Mouse (Mus musculus) lung, postnatal 0 days (tissue): ENCODE data around the gene Cryzl2. TPM values are rescaled to one million over a fixed set of nuclear protein-coding genes. Genes with fewer than 3 reads are reported as not detected.

Source experiments
- ATAC-seq: fragments of 200-750 bp; cut with Nextera tagmentation; 2 replicates; pipeline ENCODE4 v1.8.0; 2017; ENCODE audit warnings: moderate library complexity
- DNase-seq: peaks from one replicate; pipeline ENCODE4 v3.0.0-alpha.2; 2016; ENCODE audit warnings: low spot score
- H3K27ac ChIP-seq: fragments of 300-500 bp; sonication (generic); 2 replicates; pipeline ENCODE4 v1.5.1; 2014; ENCODE audit warnings: antibody characterized with exemption, mild to moderate bottlenecking, low read length, mixed read lengths
- H3K27me3 ChIP-seq: fragments of 300-500 bp; sonication (generic); replicated peaks from 2 replicates; pipeline ENCODE4 v1.6.1; 2014; ENCODE audit warnings: low read length, mixed read lengths; ENCODE audit not compliant: insufficient read depth
- H3K36me3 ChIP-seq: fragments of 300-500 bp; sonication (generic); 2 replicates; pipeline ENCODE4 v1.6.1; 2014; ENCODE audit warnings: low read length, mixed read lengths; ENCODE audit not compliant: insufficient read depth
- H3K4me1 ChIP-seq: fragments of 300-500 bp; sonication (generic); 2 replicates; pipeline ENCODE4 v1.6.1; 2014; ENCODE audit warnings: antibody characterized with exemption, low read depth, low read length, mixed read lengths; ENCODE audit not compliant: insufficient read depth
- H3K4me2 ChIP-seq: fragments of 300-500 bp; sonication (generic); replicated peaks from 2 replicates; pipeline ENCODE4 v1.6.1; 2014; ENCODE audit warnings: low read depth, mild to moderate bottlenecking, low read length, moderate library complexity, mixed read lengths
- H3K4me3 ChIP-seq: fragments of 300-500 bp; sonication (generic); 2 replicates; pipeline ENCODE4 v1.5.1; 2014; ENCODE audit warnings: low read depth, low read length
- H3K9ac ChIP-seq: fragments of 300-500 bp; sonication (generic); replicated peaks from 2 replicates; pipeline ENCODE4 v1.6.1; 2014; ENCODE audit warnings: low read depth, mild to moderate bottlenecking
- H3K9me3 ChIP-seq: fragments of 300-500 bp; sonication (generic); 2 replicates; pipeline ENCODE4 v1.6.1; 2016; ENCODE audit warnings: low read length, mixed read lengths
- CTCF ChIP-seq: IDR thresholded peaks from 2 replicates; pipeline ENCODE4 v1.5.1; 2016; ENCODE audit warnings: antibody characterized with exemption, mild to moderate bottlenecking
- EP300 ChIP-seq: IDR thresholded peaks from 2 replicates; pipeline ENCODE4 v1.6.1; 2016; ENCODE audit warnings: antibody characterized with exemption, mild to moderate bottlenecking, control low read depth
- WGBS: fragments of 180-500 bp; shearing (Covaris S2); extraction: QIAGEN DNeasy Blood & Tissue Kit; methylation state at CpG from one replicate; pipeline ENCODE4 v1.1.7; 2014; 5-methylcytosine and 5-hydroxymethylcytosine counted together
- polyA plus RNA-seq: library from polyadenylated mRNA; unstranded; fragments of >200 nt; fragmentation: Nextera tagmentation; extraction: Ambion mirVana; gene quantifications from 2 replicates; pipeline ENCODE4 v1.2.1, GENCODE M21; 2015

Cryzl2 gene
- polyA plus RNA-seq, 1 experiment from 2014 or later, result 9.4 TPM

DNA sequence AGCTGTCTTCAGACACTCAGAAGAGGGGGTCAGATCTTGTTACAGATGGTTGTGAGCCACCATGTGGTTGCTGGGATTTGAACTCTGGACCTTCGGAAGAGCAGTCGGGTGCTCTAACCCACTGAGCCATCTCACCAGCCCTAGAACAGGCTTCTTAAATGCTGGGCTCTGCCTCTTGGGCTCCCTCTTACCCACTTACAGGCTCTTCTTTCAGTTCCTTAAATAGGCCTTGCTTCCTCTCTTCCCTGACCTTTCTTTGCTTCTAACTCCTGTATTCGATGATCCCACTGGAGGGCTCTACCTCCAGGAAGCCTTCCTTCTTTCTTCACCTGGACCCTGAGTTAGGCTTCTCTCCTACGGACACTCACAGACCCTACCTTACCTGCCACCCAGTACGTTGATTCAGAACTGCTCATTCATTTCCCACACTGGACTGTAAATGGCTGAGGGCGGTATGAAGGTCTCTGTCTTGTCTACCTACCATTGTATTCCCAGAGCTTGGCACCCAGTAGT, 12.9 kb upstream of the Cryzl2 start:
- WGBS, result 85% methylated on average over 6 of the region's 6 CpGs
- Histone ChIP-seq H3K36me3 (no peaks in the 10 kb centered on the region), H3K9me3 (no peaks in the 10 kb centered on the region), H3K4me2 (no peak overlapping the region), H3K4me1 (peaks cover 7% of the 10 kb centered on the region; the same call in 1 of the 2 replicates), H3K27ac (no peak overlapping the region), H3K27me3 (no peaks in the 10 kb centered on the region), H3K9ac (no peak overlapping the region), H3K4me3 (no peak overlapping the region)
- no peak for DNase-seq
- ATAC-seq, result no peak
- TF ChIP-seq CTCF, result no peak
- no peak for TF ChIP-seq EP300

DNA sequence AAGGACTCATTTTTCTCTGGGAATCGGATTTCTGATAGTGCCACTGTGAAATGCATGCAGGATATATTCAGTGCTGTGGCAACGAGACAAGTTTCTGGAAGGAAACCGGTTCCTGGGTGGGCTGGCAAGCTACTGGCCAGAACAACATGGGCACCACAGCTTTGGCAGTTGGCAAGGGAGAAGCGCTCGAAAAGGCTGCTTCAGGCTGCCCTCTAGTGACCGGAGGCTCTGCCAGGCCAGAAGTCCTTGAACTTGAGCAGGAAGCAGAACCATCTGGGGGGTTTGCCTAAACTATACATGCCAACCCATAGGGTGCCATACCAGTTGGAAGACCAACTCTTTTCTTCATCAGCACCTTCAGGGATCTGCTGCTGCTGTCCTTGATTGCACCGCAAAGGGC, 12.1 kb upstream of the Cryzl2 start:
- H3K27ac ChIP-seq, result no peak overlapping the region
- peaks cover 7% of the 10 kb centered on the region; the same call in 1 of the 2 replicates for H3K4me1 ChIP-seq
- H3K4me2 ChIP-seq, result no peak overlapping the region
- H3K9me3 ChIP-seq, result no peaks in the 10 kb centered on the region
- no peaks in the 10 kb centered on the region for H3K27me3 ChIP-seq
- TF ChIP-seq EP300, result no peak
- TF ChIP-seq CTCF, result peak; percentile 73
- no peak overlapping the region for H3K9ac ChIP-seq
- no peaks in the 10 kb centered on the region for H3K36me3 ChIP-seq
- no peak overlapping the region for H3K4me3 ChIP-seq
- DNase-seq, result peak; percentile 68
- ATAC-seq, result no peak
- WGBS, result 47% methylated on average over 7 of the region's 7 CpGs

DNA sequence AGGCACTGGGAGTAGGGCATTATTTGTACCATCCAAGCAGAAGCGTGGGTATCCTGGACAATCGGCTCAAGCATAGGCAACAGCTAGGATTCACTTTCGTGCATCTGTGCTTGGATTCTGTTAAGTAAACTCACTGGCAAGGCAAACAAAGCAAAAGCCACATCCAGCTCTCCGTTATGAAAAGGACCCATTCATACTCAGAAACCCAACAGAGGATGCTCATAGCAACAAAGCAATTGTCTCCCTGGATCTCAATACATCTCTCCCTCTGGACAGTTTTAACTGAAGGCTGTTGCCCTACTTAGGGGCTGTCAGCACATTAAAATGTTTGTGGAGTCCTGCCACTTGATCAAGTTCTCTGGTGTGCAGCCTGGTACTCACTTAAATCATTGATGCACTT, 11.2 kb upstream of the Cryzl2 start:
- H3K27ac ChIP-seq, result no peak overlapping the region
- ATAC-seq (no peak), DNase-seq (no peak)
- no peak overlapping the region for H3K4me2 ChIP-seq
- H3K4me3 ChIP-seq, result no peak overlapping the region
- H3K36me3 ChIP-seq, result no peaks in the 10 kb centered on the region
- H3K9me3 ChIP-seq, result no peaks in the 10 kb centered on the region
- peaks cover 7% of the 10 kb centered on the region; the same call in 1 of the 2 replicates for H3K4me1 ChIP-seq
- TF ChIP-seq EP300 (no peak), CTCF (no peak)
- 51% methylated on average over 4 of the region's 4 CpGs for WGBS
- no peak overlapping the region for H3K9ac ChIP-seq
- no peaks in the 10 kb centered on the region for H3K27me3 ChIP-seq

DNA sequence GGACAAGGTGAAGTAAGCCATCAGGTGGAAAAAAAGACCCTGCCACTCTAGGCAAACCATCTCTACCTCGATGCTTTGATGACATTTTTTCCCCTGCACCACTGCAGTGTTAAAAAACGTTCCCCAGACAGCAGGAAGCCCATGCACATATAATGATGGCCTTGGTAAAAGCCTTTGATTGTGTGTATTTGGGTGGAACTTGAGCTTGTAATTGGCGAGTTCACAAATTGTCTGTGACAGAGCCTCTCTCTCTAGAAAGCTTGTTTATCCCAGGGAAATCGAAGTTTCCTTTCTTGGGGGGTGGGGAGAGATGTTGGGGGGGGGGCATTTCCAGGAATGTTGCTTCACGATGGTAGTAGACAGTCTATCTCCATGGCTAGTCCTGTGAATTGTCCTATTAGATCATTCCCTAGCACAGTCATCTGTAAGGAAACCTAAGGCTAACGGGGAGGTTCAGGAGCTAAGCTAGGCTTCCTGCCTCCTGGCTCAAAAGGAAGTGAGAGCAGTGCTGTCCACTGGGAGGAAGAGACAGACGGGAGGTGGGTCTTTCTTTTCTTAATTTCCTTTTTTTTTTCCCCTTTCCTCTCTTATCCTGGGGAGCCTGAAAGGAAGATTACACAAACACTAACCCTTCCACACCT, 10.1 kb upstream of the Cryzl2 start:
- Histone ChIP-seq H3K27me3 (no peaks in the 10 kb centered on the region), H3K9ac (no peak overlapping the region), H3K4me1 (peaks cover 7% of the 10 kb centered on the region; the same call in 1 of the 2 replicates), H3K9me3 (no peaks in the 10 kb centered on the region), H3K4me2 (no peak overlapping the region), H3K36me3 (no peaks in the 10 kb centered on the region), H3K4me3 (no peak overlapping the region), H3K27ac (no peak overlapping the region)
- DNase-seq (peak; percentile 24), ATAC-seq (peak; percentile 65)
- 29% methylated on average over 7 of the region's 7 CpGs for WGBS
- TF ChIP-seq CTCF (no peak), EP300 (no peak)

DNA sequence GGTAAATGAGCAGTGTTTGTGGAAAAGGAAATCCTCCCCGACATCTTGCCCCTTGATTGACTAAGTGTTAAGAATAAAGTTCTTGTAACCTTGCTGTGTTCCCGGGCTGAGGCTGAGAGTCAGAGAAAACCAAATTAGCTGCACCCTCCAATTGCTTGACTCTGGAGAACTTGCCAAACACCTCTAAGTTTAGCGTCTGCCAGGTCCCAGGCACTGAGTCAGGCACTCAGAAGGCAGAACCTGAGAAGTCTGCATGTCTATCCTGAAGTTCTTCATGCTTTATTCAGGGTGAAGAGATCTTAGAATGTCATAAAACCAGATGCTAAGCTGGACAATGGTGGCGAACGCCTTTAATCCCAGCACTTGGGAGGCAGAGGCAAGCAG, 9.6 kb upstream of the Cryzl2 start:
- H3K4me3 ChIP-seq, result no peak overlapping the region
- H3K9ac ChIP-seq, result no peak overlapping the region
- no peak for DNase-seq
- H3K4me2 ChIP-seq, result no peak overlapping the region
- TF ChIP-seq EP300, result no peak
- TF ChIP-seq CTCF, result no peak
- no peaks in the 10 kb centered on the region for H3K36me3 ChIP-seq
- no peaks in the 10 kb centered on the region for H3K9me3 ChIP-seq
- no peak overlapping the region for H3K27ac ChIP-seq
- peaks cover 7% of the 10 kb centered on the region; the same call in 1 of the 2 replicates for H3K4me1 ChIP-seq
- 45% methylated on average over 5 of the region's 5 CpGs for WGBS
- no peak for ATAC-seq
- H3K27me3 ChIP-seq, result no peaks in the 10 kb centered on the region

DNA sequence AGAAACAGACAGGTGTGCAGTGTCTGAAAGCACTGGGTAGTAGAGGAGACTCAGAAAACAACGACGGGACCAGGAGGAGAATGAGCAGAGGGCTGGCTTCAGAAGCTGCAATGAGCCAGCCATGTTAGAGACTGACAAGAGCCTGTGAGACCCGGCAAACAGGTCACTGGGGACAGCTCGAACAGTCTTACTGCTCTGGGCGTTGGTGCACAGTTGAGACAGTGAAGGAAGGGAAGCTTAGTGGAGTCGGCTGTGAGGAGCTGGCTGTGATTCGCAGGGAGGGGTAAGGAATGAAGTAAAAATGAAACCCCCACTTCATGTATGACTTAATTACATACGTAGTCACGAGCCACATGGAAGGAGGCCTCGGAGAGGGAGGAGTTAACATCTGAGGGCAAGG, 8.8 kb upstream of the Cryzl2 start:
- TF ChIP-seq CTCF, result no peak
- no peak for TF ChIP-seq EP300
- Histone ChIP-seq H3K27me3 (no peaks in the 10 kb centered on the region), H3K4me2 (peak overlapping the region; percentile 51), H3K9ac (0 out of 2 replicates have a peak overlapping the region, but pooled peaks have one; percentile 12), H3K27ac (peak overlapping the region; percentile 33; the same call in 1 of the 2 replicates), H3K4me1 (peaks cover 7% of the 10 kb centered on the region; the same call in 1 of the 2 replicates), H3K9me3 (no peaks in the 10 kb centered on the region), H3K36me3 (no peaks in the 10 kb centered on the region), H3K4me3 (peak overlapping the region; percentile 6; the same call in 1 of the 2 replicates)
- DNase-seq (no peak), ATAC-seq (0 out of 2 replicates have a peak, but pooled peaks have one; percentile 19)
- WGBS, result 12% methylated on average over 10 of the region's 10 CpGs
